Mouse (Mus musculus): ENCODE measurements around the gene Tmem231.

Tmem231 gene

GRCm38 (mm10) chr8:111909621-111910450 lies 23.8 kb downstream of the Tmem231 start, which contains the start of gene Chst5:
Gene Chst5 (minus strand): TSS chr8:111910447.
- no peak for DNase-seq (ENCODE audit: low read depth, low spot score)

GRCm38 (mm10) chr8:111905500-111906121 lies 28.1 kb downstream of the Tmem231 start:
- no peak for DNase-seq (ENCODE audit: low read depth, low spot score)

- no peak for DNase-seq (ENCODE audit: low read depth, low spot score)
These were observed 31.6 kb downstream of the Tmem231 start for GRCm38 (mm10) chr8:111902080-111902479.

- no peak for DNase-seq (ENCODE audit: low read depth, low spot score)
These were observed 35.1 kb downstream of the Tmem231 start for GRCm38 (mm10) chr8:111898586-111898985.

- DNase-seq (ENCODE audit: low read depth, low spot score), result no peak
These were observed 38.7 kb downstream of the Tmem231 start for GRCm38 (mm10) chr8:111894955-111895354.

GRCm38 (mm10) chr8:111892615-111893014 lies 41.1 kb downstream of the Tmem231 start:
- no peak for DNase-seq (ENCODE audit: low read depth, low spot score)

GRCm38 (mm10) chr8:111891983-111892382 lies 41.7 kb downstream of the Tmem231 start:
- no peak for DNase-seq (ENCODE audit: low read depth, low spot score)

- DNase-seq (ENCODE audit: low read depth, low spot score), result no peak
These were observed 42.8 kb downstream of the Tmem231 start for GRCm38 (mm10) chr8:111890911-111891303.

GRCm38 (mm10) chr8:111889931-111890910 lies 43.5 kb downstream of the Tmem231 start:
- DNase-seq (ENCODE audit: low read depth, low spot score), result no peak

- no peak for DNase-seq (ENCODE audit: low read depth, low spot score)
These were observed 45.5 kb downstream of the Tmem231 start for GRCm38 (mm10) chr8:111888091-111888650.

- no peak for DNase-seq (ENCODE audit: low read depth, low spot score)
These were observed 46.2 kb downstream of the Tmem231 start for GRCm38 (mm10) chr8:111887479-111887878.

GRCm38 (mm10) chr8:111883615-111884014 lies 50.1 kb downstream of the Tmem231 start:
- DNase-seq (ENCODE audit: low read depth, low spot score), result no peak

- no peak for DNase-seq (ENCODE audit: low read depth, low spot score)
These were observed 52.1 kb downstream of the Tmem231 start for GRCm38 (mm10) chr8:111881591-111881990.

GRCm38 (mm10) chr8:111877711-111878110 lies 56.0 kb downstream of the Tmem231 start:
- DNase-seq (ENCODE audit: low read depth, low spot score), result no peak

- peak; percentile 93 for DNase-seq (ENCODE audit: low read depth, low spot score)
These were observed 57.2 kb downstream of the Tmem231 start, which contains the start of gene Tmem170 for GRCm38 (mm10) chr8:111876355-111876948. Gene Tmem170 (minus strand): TSS chr8:111876750.

- no peak for DNase-seq (ENCODE audit: low read depth, low spot score)
These were observed 57.9 kb downstream of the Tmem231 start for GRCm38 (mm10) chr8:111875758-111876157.

GRCm38 (mm10) chr8:111871278-111871677 lies 62.4 kb downstream of the Tmem231 start:
- DNase-seq (ENCODE audit: low read depth, low spot score), result no peak

- DNase-seq (ENCODE audit: low read depth, low spot score), result no peak
These were observed 63.3 kb downstream of the Tmem231 start for GRCm38 (mm10) chr8:111870379-111870778.

GRCm38 (mm10) chr8:111868664-111869063 lies 65.0 kb downstream of the Tmem231 start:
- no peak for DNase-seq (ENCODE audit: low read depth, low spot score)

GRCm38 (mm10) chr8:111865857-111866256 lies 67.8 kb downstream of the Tmem231 start:
- no peak for DNase-seq (ENCODE audit: low read depth, low spot score)
